Mouse (Mus musculus): ENCODE measurements around the gene Shmt1.
"Not testable (repeated sequence)": the region's sequence is repeated elsewhere in the genome, so short reads cannot be mapped to it uniquely, and the experiment has no call there.

Shmt1 gene

GRCm38 (mm10) chr11:60811618-60812017 lies at the start of gene Shmt1:
Shmt1 (minus strand) TSS chr11:60811718.
- not testable (repeated sequence) for DNase-seq (ENCODE audit: low spot score)

DNA sequence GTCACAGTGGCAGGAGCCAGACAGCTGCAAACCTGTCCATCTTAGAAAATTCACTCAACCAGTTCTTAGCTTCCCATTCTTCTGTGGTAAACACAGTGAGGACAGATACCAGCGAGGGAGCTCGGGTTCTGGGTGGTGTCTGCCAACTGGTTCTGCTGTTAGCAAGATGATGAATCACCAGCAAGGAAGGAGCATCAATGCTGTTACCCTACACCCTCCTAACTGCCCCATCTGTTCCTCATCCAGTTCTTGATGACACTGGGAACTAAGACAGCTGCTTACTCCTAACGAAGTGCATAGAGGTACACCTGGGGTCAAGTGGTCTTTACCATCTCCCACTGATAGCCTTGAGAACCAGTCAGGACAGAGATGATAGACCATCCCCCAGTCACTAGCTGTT lies 45.1 kb upstream of the Shmt1 start:
- DNase-seq (ENCODE audit: low spot score), result no peak

- no peak for DNase-seq (ENCODE audit: low spot score)
These were observed 33.9 kb upstream of the Shmt1 start for GRCm38 (mm10) chr11:60845415-60845814.

DNA sequence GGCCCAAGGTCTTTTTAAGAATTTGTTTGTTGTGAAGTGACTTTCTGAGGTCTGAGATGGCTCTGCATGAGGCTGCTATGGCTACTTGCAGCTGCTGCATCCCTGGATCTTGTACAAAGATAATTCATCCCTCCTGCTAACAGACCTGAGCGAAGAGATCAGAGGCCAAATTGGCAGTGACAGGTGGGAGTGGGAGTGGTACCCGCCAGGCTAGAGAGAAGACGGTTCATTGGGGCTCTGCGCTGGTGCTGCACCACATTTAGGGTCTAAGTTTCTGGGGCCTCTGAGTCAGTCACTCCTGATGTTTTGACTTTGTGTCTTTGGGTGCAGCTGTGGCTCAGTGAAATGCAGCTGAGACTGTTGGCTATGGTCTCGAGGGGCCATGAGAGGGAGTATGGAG lies 31.9 kb upstream of the Shmt1 start:
- DNase-seq (ENCODE audit: low spot score), result no peak

GRCm38 (mm10) chr11:60841467-60842200 lies 30.1 kb upstream of the Shmt1 start:
- no peak for DNase-seq (ENCODE audit: low spot score)

- DNase-seq (ENCODE audit: low spot score), result no peak
These were observed 26.3 kb upstream of the Shmt1 start for GRCm38 (mm10) chr11:60837644-60838406.

- no peak for DNase-seq (ENCODE audit: low spot score)
These were observed 25.4 kb upstream of the Shmt1 start for GRCm38 (mm10) chr11:60836897-60837296.

GRCm38 (mm10) chr11:60830433-60831052 lies 19.0 kb upstream of the Shmt1 start, which contains the start of gene Dhrs7b:
Dhrs7b (plus strand) TSS chr11:60830631.
- peak; percentile 61 for DNase-seq (ENCODE audit: low spot score)

DNA sequence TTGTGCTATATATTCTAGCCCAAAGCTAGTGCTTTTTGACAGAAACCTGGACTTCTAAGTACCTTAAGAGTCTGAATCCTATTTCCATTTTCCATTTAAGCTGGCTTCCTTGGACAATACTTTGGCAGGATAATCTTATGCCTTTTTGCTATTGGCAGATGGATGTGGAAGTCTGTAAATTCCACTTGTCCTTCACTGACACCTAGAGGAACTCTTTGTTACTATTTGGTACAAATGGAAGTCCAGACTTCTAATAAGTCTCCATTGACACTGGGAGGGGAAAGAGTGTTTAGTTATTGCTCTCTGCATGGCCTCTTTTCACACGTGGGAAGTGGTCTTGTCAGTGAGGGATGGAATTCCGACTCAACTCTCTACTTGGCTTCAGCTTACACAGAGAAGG lies 17.4 kb upstream of the Shmt1 start:
- DNase-seq (ENCODE audit: low spot score), result no peak

DNA sequence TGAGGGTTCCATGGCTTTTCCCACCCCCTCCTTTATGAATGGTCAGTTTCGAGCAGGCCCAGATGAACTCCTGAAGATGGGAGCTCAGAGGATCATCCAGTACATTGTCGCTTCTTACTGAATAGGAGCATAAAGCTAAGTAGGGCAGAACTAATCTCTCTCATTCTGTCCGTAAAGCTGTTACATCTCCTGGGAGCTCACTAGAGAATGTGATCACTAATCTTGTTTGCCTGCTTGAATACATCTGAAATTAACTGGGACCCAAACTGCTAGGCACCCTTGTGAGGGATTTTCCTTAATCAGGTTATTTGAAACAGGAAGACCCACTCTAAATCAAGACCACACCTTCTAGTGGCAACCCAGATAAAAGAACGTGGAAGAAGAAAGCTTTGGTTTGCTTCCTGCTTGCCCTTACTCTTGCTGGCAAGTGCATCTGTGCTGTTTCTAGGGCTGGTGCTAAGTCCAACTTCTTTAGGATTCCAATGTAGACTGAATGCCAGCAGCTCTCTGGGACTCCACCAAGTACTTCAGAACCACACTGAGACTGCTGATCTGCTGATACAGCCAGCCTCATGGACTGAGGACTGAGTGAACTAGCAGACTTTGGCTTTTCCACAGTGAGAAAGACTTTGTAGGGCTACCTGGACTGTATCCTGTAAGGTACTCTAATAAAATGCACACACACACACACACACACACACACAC lies 15.9 kb upstream of the Shmt1 start:
- no peak for DNase-seq (ENCODE audit: low spot score)

GRCm38 (mm10) chr11:60826700-60827099 lies 15.2 kb upstream of the Shmt1 start:
- no peak for DNase-seq (ENCODE audit: low spot score)

- no peak for DNase-seq (ENCODE audit: low spot score)
These were observed 13.7 kb upstream of the Shmt1 start for GRCm38 (mm10) chr11:60825191-60825590.

GRCm38 (mm10) chr11:60823771-60824170 lies 12.3 kb upstream of the Shmt1 start:
- DNase-seq (ENCODE audit: low spot score), result no peak

DNA sequence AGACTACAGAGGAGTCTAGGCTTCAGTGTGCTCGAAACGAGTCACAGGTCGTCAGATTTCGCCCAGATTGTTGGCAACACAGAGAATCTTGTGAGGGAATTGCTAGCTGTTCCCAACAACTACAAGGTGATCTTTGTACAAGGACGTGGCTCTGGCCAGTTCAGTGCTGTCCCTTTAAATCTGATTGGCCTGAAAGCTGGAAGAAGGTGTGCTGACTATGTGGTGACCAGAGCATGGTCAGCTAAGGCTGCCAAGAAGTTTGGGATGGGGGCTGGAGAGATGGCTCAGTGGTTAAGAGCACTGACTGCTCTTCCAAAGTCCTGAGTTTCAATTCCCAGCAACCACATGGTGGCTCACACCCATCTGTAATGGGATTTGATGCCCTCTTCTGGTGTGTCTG lies 4.9 kb upstream of the Shmt1 start:
- no peak for DNase-seq (ENCODE audit: low spot score)

DNA sequence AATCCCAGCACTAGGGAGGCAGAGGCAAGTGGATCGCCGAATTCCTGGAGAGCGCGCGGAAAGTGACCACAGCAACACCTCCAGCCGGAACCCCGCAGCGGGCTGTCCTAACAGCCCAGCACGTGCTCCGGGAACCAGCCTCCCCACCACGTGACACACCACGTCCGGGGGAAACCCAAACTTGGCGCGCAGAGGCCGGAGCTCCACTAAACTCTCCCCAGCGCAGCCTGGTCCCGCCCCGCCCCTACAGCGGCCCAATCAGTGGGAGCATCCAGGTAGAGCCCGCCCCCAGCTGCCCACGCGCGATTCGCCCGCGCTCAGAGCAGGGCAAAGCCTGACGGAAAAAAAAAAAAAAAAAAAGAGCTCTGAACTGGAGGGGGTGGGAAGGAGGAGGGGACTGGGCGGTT lies 461 bp downstream of the Shmt1 start:
- peak; percentile 80 for DNase-seq (ENCODE audit: low spot score)

- DNase-seq (ENCODE audit: low spot score), result no peak
These were observed 1.2 kb downstream of the Shmt1 start for GRCm38 (mm10) chr11:60810046-60810965.

- DNase-seq (ENCODE audit: low spot score), result no peak
These were observed 2.0 kb downstream of the Shmt1 start for GRCm38 (mm10) chr11:60809546-60809945.

GRCm38 (mm10) chr11:60808286-60809070 lies 3.0 kb downstream of the Shmt1 start:
- peak; percentile 13 for DNase-seq (ENCODE audit: low spot score)

DNA sequence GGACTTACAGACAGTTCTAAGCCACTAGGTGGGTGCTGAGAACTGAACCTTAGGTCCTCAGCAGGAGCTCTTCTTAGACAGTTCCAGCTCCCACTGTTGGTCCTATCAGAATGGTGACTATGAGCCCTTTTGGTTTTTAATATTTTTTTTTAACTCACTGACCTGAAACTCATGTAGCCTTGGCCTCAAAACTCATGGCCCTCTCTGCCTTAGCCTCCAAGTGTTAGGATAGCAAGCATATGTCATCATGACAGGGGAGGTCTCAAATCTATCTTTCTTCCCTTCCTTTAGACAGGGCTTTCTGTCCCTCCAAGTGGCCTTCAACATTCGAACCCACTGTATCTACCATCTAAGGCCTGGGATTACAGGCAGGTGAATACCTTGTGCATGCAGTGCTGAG lies 10.6 kb downstream of the Shmt1 start:
- DNase-seq (ENCODE audit: low spot score), result no peak

DNA sequence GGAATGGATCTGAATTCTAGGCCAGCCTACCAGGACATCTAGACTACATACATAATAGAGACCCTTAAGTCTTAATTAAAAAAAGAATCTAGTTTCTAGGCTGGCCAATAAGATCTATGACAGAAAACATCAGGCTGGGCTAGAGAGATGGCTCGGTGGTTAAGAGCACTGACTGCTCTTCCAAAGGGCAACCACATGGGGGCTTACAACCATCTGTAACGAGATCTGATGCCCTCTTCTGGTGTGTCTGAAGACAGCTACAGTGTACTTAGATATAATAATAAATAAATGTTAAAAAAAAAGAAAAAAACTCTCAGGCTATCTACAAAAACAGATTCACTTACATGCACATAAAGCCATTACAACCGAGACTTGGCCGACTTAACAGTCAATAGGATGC lies 11.5 kb downstream of the Shmt1 start:
- DNase-seq (ENCODE audit: low spot score), result no peak

Measured in ovary, postnatal 10 days (tissue).